Mouse (Mus musculus) E14TG2a.4 (cell line): ENCODE measurements around the gene Ddc.

Experiments
- CTCF ChIP-seq: conservative IDR thresholded peaks from 2 replicates; pipeline ENCODE4 v1.5.1; 2014; ENCODE audit warnings: low read length
- NANOG ChIP-seq: IDR thresholded peaks from 2 replicates; pipeline ENCODE4 v1.6.1; 2014; ENCODE audit warnings: borderline replicate concordance, low read length, mixed read lengths
- POU5F1 ChIP-seq: IDR thresholded peaks from 2 replicates; pipeline ENCODE4 v1.6.1; 2014; ENCODE audit warnings: low read length, borderline replicate concordance

GRCm38 (mm10) chr11:11772196-11772595, 125.7 kb downstream of the Ddc start:
- TF ChIP-seq CTCF (no peak), POU5F1 (no peak), NANOG (no peak)
